Mouse (Mus musculus) forebrain, embryonic 15.5 days (tissue): ENCODE measurements around the gene Tctn1. TPM values are rescaled to one million over a fixed set of nuclear protein-coding genes. Genes with fewer than 3 reads are reported as not detected.

Source experiments
- ATAC-seq: fragments of 200-750 bp; cut with Nextera tagmentation; replicated peaks from 2 replicates; pipeline ENCODE4 v1.8.0; 2017; ENCODE audit warnings: mild to moderate bottlenecking, moderate TSS enrichment, moderate library complexity
- H3K27ac ChIP-seq: fragments of 300-500 bp; sonication (generic); replicated peaks from 2 replicates; pipeline ENCODE4 v1.5.1; 2015; ENCODE audit warnings: mild to moderate bottlenecking, inconsistent platforms
- H3K27me3 ChIP-seq: fragments of 300-500 bp; sonication (generic); 2 replicates; pipeline ENCODE4 v1.6.1; 2015; ENCODE audit warnings: inconsistent platforms
- H3K36me3 ChIP-seq: fragments of 300-500 bp; sonication (generic); 2 replicates; pipeline ENCODE4 v1.6.1; 2015; ENCODE audit warnings: mild to moderate bottlenecking, inconsistent platforms
- H3K4me1 ChIP-seq: fragments of 300-500 bp; sonication (generic); 2 replicates; pipeline ENCODE4 v1.6.1; 2015; ENCODE audit warnings: inconsistent platforms
- H3K4me2 ChIP-seq: fragments of 300-500 bp; sonication (generic); replicated peaks from 2 replicates; pipeline ENCODE4 v1.6.1; 2015; ENCODE audit warnings: mild to moderate bottlenecking, inconsistent platforms
- H3K4me3 ChIP-seq: fragments of 300-500 bp; sonication (generic); 2 replicates; pipeline ENCODE4 v1.5.1; 2015; ENCODE audit warnings: mild to moderate bottlenecking, inconsistent platforms
- H3K9ac ChIP-seq: fragments of 300-500 bp; sonication (generic); replicated peaks from 2 replicates; pipeline ENCODE4 v1.6.1; 2015; ENCODE audit warnings: mild to moderate bottlenecking, inconsistent platforms
- H3K9me3 ChIP-seq: fragments of 300-500 bp; sonication (generic); 2 replicates; pipeline ENCODE4 v1.6.1; 2016; ENCODE audit warnings: inconsistent platforms
- WGBS: fragments of 180-500 bp; shearing (Covaris S2); methylation state at CpG from one replicate; pipeline ENCODE4 v1.1.7; 2015; ENCODE audit warnings: mixed read lengths; 5-methylcytosine and 5-hydroxymethylcytosine counted together
- polyA plus RNA-seq: library from polyadenylated mRNA; unstranded; fragments of >200 nt; fragmentation: Nextera tagmentation; extraction: Ambion mirVana; gene quantifications from 2 replicates; pipeline ENCODE4 v1.2.1, GENCODE M21; 2015

Gene Tctn1
- polyA plus RNA-seq, 1 experiment from 2014 or later, result 4.2 TPM

DNA sequence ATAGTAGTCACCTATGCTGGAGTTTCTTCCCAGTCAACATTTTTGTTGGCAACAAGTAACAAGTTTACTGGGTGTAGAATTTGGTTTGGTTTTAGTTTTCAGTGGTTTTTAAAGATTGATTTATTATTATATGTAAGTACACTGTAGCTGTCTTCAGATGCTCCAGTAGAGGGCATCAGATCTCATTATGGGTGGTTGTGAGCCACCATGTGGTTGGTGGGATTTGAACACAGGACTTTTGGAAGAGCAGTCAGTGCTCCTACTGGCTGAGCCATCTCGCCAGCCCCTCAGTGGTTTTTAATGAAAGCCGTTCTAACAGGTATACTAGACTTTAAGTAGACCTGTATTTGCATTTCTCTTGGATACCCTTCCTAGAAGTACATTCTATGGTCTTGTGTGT, 1.7 kb upstream of the Tctn1 start:
- peaks cover 10% of the 10 kb centered on the region for H3K4me1 ChIP-seq
- H3K9ac ChIP-seq, result no peak overlapping the region
- 92% methylated on average over 2 of the region's 2 CpGs for WGBS
- H3K27ac ChIP-seq, result no peak overlapping the region
- no peaks in the 10 kb centered on the region for H3K36me3 ChIP-seq
- ATAC-seq, result no peak
- no peaks in the 10 kb centered on the region for H3K27me3 ChIP-seq
- H3K4me3 ChIP-seq, result no peak overlapping the region
- no peak overlapping the region for H3K4me2 ChIP-seq
- no peaks in the 10 kb centered on the region for H3K9me3 ChIP-seq

DNA sequence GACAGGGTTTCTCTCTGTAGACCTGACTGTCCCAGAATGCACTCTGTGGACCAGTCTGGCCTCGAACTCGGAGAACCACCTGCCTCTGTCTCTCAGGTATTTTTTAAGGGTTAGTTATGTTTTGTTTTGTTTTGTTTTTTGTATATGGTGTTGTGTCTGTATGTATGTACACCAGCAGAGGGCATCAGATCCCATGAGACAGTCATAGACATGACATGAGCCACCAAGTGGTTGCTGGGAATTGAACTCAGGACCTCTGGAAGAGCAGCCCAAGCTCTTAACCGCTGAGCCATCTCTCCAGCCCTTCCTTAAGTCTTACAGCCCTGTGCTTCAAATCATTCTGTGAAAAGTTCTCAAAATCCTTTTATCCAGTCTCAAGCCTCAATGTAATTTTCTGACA, 927 bp upstream of the Tctn1 start:
- Histone ChIP-seq H3K27ac (no peak overlapping the region), H3K4me1 (peaks cover 10% of the 10 kb centered on the region), H3K36me3 (no peaks in the 10 kb centered on the region), H3K9ac (no peak overlapping the region), H3K4me2 (no peak overlapping the region), H3K27me3 (no peaks in the 10 kb centered on the region), H3K4me3 (no peak overlapping the region), H3K9me3 (no peaks in the 10 kb centered on the region)
- ATAC-seq, result no peak
- 72% methylated on average over 3 of the region's 3 CpGs for WGBS

DNA sequence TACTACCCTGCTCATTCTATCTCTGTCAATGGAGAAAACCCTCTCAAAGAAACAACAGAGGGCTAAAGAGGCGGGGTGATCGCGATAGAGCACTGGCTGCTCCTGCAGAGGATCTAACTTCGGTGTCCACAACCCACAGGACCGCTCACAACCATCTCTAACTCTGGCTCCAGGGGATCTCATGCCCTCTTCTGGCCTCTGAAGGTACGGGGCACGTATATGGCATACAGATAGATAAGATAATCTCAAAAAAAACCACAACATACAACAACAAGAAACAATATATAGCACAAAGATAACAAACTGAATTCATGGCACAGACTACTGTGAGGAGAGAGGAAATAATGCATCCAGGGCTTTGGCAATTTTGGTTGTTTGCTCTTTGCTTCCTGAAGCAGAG, 2.2 kb downstream of the Tctn1 start:
- H3K4me3 ChIP-seq, result no peak overlapping the region
- H3K27ac ChIP-seq, result no peak overlapping the region
- H3K36me3 ChIP-seq, result peaks cover 16% of the 10 kb centered on the region
- H3K4me2 ChIP-seq, result no peak overlapping the region
- ATAC-seq, result no peak
- no peak overlapping the region for H3K9ac ChIP-seq
- peaks cover 10% of the 10 kb centered on the region for H3K4me1 ChIP-seq
- WGBS, result 57% methylated on average over 7 of the region's 7 CpGs
- H3K9me3 ChIP-seq, result no peaks in the 10 kb centered on the region
- no peaks in the 10 kb centered on the region for H3K27me3 ChIP-seq

DNA sequence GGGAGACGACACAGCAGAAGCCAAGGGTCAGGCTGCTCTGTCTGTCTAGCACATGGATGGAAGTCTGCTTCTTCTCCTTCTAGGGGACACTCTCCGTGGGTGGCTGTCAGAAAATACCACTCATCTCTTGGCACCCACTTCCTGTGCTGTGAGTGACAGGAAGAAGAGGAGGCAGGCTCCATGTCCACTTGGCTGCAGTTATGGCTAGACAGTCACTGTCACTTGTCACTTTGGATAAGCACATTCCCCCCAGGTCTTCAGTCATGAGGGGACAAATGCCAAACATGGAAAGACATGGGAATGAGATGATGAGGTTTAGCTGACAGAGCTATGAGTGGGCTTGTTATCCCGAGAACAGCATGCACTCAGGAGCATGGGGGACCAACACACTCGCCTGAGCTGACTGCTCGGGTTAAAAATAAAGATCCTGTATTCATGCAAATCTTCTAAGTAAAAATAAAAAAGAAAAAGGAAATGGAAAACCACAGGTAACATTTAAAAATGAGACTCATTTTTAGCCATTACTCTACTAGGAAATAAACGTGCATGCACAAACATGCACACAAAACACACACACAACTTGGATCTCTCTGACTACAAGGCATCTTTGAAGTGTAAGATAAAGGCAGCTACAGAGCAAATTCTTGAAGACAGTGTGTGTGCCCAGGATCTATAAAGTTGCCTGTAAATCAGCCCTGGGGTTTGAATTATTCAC, 6.1 kb downstream of the Tctn1 start:
- no peak for ATAC-seq

DNA sequence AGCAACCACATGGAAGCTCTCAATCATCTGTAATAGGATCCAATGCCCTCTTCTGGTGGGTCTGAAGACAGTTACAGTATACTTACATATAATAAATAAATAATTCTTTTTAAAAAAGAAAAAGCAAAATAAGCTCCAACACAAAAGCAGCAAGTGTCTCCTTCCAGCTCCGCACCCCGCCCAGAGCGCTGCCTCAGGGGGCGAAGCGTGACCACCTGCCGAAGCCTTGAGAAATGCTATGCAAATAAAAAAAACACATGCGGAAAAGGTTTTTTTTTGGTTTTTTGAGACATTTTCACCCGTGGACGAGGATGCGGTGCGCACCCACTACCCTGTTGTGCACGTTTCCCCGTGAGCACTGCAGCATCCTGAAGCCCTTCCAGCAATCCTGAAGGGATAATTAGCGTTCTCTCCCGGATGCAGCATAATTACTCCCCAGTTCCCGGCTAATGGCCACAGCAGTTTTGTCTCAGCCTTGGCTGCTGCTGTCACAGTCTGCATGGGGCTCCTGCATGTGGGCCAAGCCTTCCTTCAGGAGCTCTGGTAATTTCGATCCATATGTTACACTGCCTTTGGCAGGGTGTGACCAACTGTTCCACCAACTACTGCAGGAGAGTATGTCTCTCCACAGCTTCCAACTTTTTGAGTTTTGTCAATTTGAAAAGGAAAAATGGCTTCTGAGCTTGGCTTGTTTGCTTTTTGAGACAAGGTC, 12.2 kb downstream of the Tctn1 start:
- H3K4me1 ChIP-seq, result peaks cover 12% of the 10 kb centered on the region
- H3K4me3 ChIP-seq, result no peak overlapping the region
- ATAC-seq, result peak; percentile 60; the same call in 1 of the 2 replicates
- 55% methylated on average over 17 of the region's 17 CpGs for WGBS
- H3K36me3 ChIP-seq, result peaks cover 32% of the 10 kb centered on the region
- no peaks in the 10 kb centered on the region for H3K27me3 ChIP-seq
- H3K4me2 ChIP-seq, result no peak overlapping the region
- peak overlapping the region; percentile 27 for H3K27ac ChIP-seq
- H3K9ac ChIP-seq, result no peak overlapping the region
- no peaks in the 10 kb centered on the region for H3K9me3 ChIP-seq

More for the DNA sequence above, 6.1 kb downstream of the Tctn1 start:
- H3K27ac ChIP-seq, result no peak overlapping the region
- peaks cover 36% of the 10 kb centered on the region for H3K36me3 ChIP-seq
- no peak overlapping the region for H3K4me3 ChIP-seq
- no peaks in the 10 kb centered on the region for H3K9me3 ChIP-seq
- H3K4me1 ChIP-seq, result peaks cover 3% of the 10 kb centered on the region
- no peaks in the 10 kb centered on the region for H3K27me3 ChIP-seq
- H3K4me2 ChIP-seq, result no peak overlapping the region
- H3K9ac ChIP-seq, result no peak overlapping the region
- 85% methylated on average over 6 of the region's 6 CpGs for WGBS

DNA sequence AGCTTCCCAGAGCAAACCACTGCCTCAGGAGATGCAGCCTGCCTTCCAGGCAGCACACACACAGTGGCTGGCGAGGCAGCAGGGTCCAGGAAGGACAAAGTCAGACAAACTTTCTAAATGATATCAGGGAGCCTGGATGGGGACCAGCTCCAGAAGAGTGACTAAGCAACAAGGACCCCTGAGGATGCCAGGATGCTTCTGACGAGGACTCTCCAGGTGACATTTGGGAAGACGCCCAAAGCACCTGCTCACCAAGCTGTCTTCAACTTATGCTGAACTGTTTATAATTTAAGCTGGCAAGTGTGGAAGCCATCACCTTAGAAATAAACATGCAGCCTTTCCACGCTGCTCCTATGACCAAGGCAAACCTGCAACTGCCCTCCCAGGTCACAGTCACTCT, 15.0 kb downstream of the Tctn1 start:
- Histone ChIP-seq H3K4me1 (peaks cover 29% of the 10 kb centered on the region), H3K4me3 (no peak overlapping the region), H3K9ac (no peak overlapping the region), H3K27ac (no peak overlapping the region), H3K27me3 (no peaks in the 10 kb centered on the region), H3K4me2 (no peak overlapping the region), H3K36me3 (peaks cover 13% of the 10 kb centered on the region), H3K9me3 (no peaks in the 10 kb centered on the region)
- WGBS, result 78% methylated on average over 4 of the region's 4 CpGs
- no peak for ATAC-seq

DNA sequence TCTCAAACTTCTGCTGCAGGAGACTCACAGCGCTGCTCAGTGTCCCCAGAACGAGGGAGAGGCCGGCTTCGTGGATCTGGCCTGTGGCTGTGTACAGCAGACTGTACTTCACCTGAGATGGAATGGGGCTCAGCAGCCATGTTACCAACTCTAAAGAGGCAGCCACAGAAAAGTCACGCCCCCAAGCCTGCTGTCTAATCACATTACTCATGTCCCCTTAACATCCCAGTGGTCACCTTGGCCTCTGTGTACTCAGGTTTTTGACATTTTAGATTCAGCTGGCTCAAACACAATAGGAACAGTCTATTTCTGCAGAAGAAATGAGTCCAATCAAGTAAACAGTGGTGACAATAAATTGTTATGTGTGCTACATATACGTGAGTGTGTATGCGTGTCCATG, 16.3 kb downstream of the Tctn1 start:
- WGBS, result 96% methylated on average over 7 of the region's 7 CpGs
- Histone ChIP-seq H3K9ac (no peak overlapping the region), H3K4me1 (peaks cover 42% of the 10 kb centered on the region), H3K4me2 (no peak overlapping the region), H3K9me3 (no peaks in the 10 kb centered on the region), H3K4me3 (no peak overlapping the region), H3K27ac (no peak overlapping the region), H3K27me3 (no peaks in the 10 kb centered on the region), H3K36me3 (peaks cover 13% of the 10 kb centered on the region)
- ATAC-seq, result no peak

DNA sequence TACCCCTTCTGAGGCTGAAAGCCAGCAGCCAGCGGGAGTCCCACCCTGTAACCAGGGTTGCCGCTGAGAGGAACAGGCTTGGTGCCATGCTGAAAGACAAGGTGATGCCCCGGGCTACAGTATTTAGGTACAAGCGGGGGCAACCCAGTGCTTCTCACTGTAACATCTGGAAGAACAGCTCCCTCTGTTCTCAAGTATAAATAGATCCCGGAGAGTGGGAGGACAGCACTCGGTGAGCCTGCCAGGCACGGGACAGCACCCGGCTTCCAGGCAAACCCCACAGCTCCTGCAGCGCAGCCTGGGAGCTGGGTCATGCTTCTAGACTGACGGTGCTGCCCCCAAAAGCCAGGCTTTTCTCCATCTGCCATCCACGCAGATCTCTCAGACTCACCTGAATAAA, 16.7 kb downstream of the Tctn1 start:
- no peaks in the 10 kb centered on the region for H3K9me3 ChIP-seq
- peaks cover 39% of the 10 kb centered on the region for H3K4me1 ChIP-seq
- no peak overlapping the region for H3K4me2 ChIP-seq
- no peak overlapping the region for H3K4me3 ChIP-seq
- H3K36me3 ChIP-seq, result peaks cover 13% of the 10 kb centered on the region
- no peak for ATAC-seq
- 93% methylated on average over 11 of the region's 11 CpGs for WGBS
- H3K27me3 ChIP-seq, result no peaks in the 10 kb centered on the region
- no peak overlapping the region for H3K27ac ChIP-seq
- H3K9ac ChIP-seq, result no peak overlapping the region

DNA sequence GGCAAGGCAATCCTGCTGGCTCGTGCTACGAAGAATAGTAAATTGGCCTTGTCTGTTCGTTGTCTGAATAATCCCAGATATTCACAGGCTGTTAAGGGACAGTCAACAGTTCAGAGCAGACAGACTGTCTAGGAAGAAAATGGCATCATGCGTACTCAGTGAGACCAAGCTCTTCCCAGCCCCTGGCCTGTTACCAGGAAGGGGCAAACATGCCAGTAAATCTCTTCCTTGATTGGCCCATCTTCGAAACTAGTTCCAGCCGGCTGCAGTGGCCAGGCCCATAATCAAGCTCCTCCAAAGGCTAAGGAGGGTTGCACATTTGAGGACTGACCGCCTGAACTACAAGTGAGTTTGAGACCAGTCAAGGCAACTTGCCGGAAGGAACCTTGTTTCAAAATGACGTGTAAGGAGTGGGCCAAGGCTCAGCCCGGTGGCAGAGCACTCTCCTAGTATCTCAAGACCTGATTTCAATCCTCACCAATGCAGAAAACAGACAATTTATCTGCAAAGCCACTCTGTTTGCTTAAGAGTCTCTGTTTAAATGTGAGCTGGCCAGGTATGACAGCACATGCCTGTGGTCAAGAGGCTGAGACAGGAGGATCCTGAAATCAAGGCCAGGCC, 17.6 kb downstream of the Tctn1 start:
- H3K4me3 ChIP-seq, result no peak overlapping the region
- H3K36me3 ChIP-seq, result peaks cover 13% of the 10 kb centered on the region
- ATAC-seq, result no peak
- H3K27me3 ChIP-seq, result no peaks in the 10 kb centered on the region
- no peaks in the 10 kb centered on the region for H3K9me3 ChIP-seq
- H3K4me2 ChIP-seq, result no peak overlapping the region
- no peak overlapping the region for H3K9ac ChIP-seq
- WGBS, result 77% methylated on average over 10 of the region's 10 CpGs
- H3K27ac ChIP-seq, result peak overlapping the region; percentile 27; the same call in 1 of the 2 replicates
- H3K4me1 ChIP-seq, result peaks cover 30% of the 10 kb centered on the region

DNA sequence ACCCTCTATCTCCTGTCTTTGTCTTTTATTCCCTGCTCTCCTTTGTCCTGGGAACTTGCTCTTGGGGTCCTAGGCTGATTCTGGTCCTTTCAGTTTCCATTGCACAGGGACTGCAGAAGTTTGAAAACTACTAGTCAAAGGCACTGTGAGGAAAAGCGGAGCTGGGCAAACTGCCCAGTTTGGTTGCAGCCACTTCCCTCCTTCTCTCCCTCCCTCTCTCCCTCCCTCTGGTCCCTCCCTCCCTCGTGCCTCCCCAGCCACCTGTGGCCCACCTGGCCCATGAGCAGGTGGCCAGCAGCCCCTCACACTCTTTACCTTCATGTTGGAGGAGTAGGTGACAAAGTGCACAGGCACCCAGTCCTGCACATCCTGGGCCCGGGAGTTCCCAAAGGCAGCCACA, 19.1 kb downstream of the Tctn1 start:
- H3K4me2 ChIP-seq, result no peak overlapping the region
- H3K36me3 ChIP-seq, result peaks cover 13% of the 10 kb centered on the region
- no peak overlapping the region for H3K4me3 ChIP-seq
- H3K9me3 ChIP-seq, result no peaks in the 10 kb centered on the region
- peaks cover 30% of the 10 kb centered on the region for H3K4me1 ChIP-seq
- H3K27me3 ChIP-seq, result no peaks in the 10 kb centered on the region
- 0 out of 2 replicates have a peak overlapping the region, but pooled peaks have one; percentile 27 for H3K27ac ChIP-seq
- ATAC-seq, result no peak
- no peak overlapping the region for H3K9ac ChIP-seq
- WGBS, result 41% methylated on average over 3 of the region's 3 CpGs

DNA sequence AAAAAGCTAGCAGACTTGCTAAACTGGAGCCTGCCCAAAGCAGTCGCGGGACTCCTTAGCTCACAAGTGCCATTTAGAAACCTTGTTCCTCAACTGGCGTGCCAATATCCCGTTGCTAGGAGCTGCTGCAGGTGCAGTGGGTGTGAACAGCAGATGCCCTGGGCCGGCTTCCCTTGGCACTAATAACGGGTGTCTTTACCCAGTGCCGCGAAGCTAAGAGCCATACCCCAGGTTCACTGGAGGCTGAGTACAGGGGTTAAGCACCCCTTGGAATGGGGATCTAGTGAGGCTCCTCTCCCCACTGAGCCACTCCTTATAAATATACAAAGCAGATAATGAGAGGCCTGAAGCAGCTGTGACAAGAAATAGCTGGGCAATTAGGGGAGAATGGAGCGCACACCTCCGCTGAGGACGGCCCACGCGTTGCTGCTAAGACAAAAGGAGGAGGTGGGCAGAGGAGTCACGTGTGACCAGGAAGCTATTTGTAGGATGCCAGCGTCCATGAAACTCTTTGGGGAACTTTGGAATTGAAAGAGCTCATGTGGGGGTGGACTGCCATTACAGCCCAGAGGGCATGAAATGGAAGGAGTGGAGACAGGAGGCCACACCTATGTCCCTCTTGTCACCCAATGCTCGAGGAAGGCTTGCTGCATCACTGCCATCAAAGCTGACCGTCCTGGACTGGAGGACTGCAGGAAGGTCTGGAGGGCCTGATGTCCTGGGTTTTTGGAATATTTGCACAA, 20.3 kb downstream of the Tctn1 start:
- 41% methylated on average over 17 of the region's 17 CpGs for WGBS
- peak; percentile 51 for ATAC-seq

More for the DNA sequence above, 20.3 kb downstream of the Tctn1 start:
- Histone ChIP-seq H3K9ac (no peak overlapping the region; the same call in 1 of the 2 replicates), H3K9me3 (no peaks in the 10 kb centered on the region), H3K27ac (peak overlapping the region; percentile 61), H3K4me2 (no peak overlapping the region), H3K36me3 (peaks cover 13% of the 10 kb centered on the region), H3K27me3 (no peaks in the 10 kb centered on the region), H3K4me1 (peaks cover 30% of the 10 kb centered on the region), H3K4me3 (no peak overlapping the region)
